Mouse (Mus musculus): ENCODE results near the gene Rbx1.
"Not testable (repeated sequence)": the region's sequence is repeated elsewhere in the genome, so short reads cannot be mapped to it uniquely, and the experiment has no call there.

Rbx1 gene

DNA sequence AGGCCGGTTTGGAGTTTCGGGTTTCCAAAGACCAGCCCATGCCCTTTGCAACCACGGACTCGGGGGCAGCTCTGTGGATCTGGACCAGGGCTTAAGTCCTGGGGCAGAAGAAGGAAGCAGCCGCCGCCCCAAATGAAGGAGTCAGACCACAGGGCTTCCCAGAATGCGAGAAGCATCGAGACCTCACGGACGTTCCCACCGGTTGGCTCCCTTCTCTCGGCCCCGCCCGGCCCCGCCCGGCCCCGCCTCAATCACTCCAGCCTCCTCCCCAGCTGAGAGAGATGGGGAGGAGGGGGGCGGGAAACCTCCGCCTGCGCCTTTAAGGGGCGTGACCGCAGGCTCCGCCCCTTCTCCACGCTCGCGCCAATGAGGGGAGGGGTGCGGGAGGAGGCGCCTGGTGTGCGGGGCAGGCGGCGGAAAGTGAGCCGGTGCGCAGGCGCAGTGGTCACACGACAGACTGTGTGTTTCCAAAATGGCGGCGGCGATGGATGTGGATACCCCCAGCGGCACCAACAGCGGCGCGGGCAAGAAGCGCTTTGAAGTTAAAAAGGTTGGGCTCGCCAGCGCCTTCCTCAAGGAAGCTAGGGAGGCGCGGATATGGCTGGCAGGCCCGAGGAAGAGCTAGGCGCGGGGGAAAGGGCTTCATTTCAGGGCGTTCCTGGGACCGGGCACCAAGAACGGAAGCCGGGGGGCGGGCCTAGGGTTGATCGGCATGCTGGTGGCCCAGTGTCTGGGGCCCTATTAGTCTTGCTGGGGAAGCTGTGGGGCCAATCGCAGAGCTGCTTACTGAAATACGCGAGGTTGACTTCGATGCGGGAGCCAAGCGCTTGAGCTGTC is at the start of gene Rbx1:
TSS of gene Rbx1 (plus strand) at position 396 of the 837 bp plus-strand sequence.
- peak; percentile 98 for DNase-seq (ENCODE audit: low spot score)

DNA sequence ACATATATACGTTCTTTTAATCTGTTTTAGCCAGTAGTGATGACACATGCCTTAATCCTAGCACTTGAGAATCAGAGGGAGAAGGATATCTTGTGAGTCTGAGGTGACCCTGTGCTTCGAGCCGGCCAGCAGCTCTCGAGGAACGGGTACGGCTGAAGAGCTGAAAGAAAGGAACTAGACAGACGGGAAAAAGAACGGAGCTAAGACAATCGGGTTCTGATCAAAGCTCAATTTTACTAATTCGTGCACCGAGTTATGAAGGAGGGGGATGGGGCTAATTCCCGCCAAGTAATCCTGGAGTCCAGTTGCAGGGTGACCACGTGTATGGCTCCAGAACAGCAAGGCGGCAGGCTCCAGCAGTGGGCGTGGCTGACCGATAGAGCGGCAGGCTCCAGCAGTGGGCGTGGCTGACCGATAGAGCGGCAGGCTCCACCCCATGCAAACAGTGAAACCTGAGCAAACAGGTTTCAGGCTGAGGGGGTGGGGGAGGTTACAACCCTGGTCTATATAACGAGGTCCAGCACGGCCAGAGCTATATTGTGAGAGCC is 49.3 kb upstream of the Rbx1 start:
- DNase-seq (ENCODE audit: low spot score) = peak; percentile 44

DNA sequence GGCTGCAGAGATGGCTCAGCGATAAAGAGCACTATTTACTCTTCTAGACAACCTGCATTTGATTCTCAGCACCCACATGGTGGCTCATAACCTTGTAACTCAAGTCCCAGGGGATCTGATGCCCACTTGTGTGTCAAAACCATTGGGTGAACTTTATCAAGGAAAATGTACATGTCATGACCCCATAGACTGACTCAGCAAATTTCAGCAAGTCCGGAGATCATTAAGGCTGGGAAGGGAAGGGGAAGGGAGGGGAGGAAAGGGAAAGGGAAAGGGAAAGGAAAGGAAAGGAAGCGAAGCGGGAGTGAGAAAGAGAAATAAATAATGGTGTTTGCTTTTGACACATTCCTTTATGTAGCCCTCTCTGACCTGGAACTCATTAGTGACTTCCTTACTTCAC is 48.0 kb upstream of the Rbx1 start:
- no peak for DNase-seq (ENCODE audit: low spot score)

DNA sequence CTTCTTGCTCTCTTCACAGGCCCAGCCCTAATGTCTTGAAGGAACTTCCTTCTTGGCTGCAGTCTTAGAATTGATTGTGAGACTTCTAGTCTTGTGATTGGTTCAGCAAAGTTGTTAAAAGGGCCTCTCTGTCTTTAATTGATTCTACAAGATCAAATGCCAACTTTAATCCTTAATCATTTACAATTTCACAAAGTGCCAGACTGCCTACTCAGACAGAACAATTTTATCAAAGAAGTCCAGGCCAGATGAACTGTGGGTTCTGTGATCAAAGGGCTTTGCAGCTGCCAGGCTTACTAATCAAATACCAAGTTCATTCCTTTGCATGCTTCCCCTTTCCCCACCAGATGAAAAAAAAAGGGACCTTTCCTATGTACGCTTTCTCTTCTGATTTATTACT is 44.6 kb upstream of the Rbx1 start:
- no peak for DNase-seq (ENCODE audit: low spot score)

DNA sequence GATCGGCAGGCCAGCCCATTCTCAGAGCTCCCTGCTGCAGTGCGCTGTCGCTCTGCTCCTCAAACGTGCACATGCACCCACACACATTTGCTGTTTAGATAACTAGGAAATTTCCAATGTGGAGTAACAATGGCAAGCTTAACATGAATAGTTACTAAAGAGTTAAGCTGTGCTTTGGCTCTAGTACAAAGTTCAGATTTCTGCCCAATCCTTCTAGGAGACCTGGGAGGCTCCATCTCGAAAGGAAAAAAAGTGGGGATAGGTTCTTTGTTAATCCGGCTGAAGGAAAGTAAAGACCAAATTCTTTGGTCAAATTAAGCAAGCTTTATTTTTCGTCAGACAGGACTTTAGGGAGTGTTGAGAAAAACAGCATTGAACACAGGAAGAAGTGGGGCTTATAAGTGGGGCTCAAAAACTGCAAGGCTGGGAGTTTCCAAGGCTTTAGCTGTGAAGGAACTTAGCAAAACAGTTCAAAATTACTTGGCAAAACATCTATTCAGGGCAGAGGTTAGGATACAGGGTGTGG is 43.9 kb upstream of the Rbx1 start:
- no peak for DNase-seq (ENCODE audit: low spot score)

DNA sequence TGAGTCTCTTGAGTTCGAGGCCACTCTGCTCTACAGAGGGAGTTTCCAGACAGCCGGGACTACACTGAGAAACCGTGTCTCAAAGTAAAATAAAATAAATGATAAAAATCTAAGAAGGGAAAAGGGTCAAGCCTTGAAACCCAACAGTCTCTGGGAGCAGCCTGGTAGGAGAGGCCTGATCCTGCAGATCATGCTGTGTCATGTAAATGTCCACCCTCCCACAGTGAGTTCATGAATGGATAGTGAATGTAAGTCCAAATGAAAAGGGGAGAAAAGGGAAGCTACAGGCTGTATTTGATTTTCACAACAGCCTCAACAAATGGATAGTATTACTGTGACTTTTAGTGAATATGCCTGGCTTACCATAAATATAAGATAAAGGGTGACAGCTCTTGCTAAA is 40.8 kb upstream of the Rbx1 start:
- no peak for DNase-seq (ENCODE audit: low spot score)

DNA sequence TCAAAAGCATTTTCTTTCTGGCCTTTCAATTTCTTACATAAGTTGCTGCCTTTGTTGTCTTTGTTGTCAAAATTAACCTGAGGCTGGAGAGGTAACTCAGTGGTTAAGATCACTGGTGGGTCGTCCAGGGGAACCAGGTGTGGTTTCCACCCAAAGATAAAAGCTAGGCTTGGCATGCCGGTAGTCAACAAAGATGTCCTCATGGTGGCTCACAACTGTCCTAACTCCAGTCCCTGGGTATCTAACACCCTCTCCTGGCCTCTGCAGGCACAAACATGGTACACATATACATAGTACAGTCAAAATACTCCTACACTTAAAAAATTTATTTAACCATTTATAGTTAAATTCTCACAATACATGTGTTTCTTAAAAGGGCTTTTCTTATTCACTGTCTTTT is 38.1 kb upstream of the Rbx1 start:
- no peak for DNase-seq (ENCODE audit: low spot score)

DNA sequence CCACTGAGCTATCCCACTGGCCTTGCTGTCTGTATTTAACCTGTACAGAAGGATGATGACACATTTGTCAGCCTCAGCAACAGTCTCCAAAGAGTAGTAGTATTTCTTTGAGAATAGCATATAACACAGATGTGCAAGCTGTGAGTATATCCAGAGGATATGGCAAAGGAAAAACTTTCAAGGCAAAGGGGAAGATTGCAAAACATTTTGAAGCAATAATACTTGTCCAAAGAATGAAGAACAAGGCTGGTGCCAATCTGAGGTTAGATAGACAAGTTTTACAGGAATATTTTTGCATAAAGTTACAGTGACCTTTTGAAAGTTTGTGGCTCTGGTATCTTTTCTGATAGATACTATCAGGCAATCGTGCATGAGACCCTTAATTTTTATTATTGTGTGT is 34.9 kb upstream of the Rbx1 start:
- no peak for DNase-seq (ENCODE audit: low spot score)

DNA sequence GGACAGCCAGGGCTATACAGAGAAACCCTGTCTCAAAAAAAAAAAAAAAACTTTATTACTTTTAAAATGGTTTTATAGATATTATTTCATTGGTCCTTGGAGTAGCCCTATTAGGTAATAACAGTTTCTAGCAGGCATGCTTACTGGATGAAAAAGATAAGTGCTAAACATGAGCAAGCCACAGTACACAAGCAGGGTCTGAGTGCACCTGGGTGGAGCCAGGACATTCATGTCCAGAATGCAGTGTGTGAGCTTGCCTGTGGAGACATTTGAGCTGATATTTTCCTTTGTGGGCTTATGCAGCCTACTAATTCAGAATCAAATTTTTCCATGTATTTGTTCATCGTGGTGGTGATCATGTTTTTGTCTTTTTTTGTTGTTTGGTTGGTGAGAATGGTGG is 27.8 kb upstream of the Rbx1 start:
- DNase-seq (ENCODE audit: low spot score) = no peak

DNA sequence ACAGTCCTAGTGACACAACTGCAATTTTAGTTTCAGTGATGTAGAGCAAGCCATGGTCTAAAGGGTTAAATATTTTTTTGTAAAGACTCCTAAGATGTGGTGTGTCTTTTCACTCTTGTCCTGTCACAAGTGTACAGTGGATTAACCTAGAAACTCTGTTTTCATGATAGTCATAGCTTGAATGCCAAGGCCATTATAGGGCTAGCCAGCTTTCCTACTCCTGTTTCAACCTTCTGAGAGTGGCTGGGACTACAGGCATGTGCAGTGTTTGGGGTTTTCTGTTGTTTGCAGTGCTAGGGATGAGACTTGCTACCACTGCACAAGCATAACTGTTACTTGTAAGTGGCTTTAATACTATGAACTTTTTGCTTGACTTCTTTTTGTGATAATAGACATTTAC is 26.9 kb upstream of the Rbx1 start:
- DNase-seq (ENCODE audit: low spot score) = no peak

DNA sequence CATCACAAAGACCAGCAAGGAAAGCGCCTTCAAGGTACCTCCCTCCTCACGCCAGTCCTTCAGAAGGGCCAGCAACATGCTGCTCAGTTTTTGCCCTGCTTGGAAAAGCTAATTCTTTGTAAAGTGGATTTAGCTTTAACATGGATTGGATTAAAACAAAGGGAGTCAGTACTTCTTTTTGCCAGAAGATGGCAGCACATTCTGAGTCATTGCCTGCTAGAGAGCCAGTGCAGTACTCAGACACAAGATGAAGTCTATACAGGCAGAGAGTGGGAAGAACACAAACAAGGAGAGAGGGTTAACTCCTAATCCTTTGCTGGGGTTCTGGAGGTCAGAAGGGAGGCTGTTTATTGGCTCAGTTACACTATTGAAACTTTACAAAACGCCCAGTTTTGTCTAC is 17.6 kb upstream of the Rbx1 start:
- DNase-seq (ENCODE audit: low spot score) = peak; percentile 71

DNA sequence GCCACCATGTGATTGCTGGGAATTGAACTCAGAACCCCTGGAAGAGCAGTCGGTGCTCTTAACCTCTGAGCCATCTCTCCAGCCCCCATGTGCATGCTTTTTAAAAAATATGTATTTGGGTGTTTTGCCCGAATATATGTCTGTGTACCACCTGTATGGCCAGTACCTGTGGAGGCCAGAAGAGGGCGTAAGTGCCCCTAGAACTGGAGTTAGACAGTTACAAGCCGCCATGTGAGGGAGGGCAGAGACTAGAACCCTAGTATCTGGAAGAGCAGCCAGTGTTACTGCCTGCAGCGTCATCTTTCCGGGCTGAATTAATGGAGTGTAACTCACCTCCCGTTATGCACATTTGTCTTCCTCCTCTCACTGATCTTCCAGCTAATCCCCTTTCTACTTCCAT is 4.6 kb upstream of the Rbx1 start:
- DNase-seq (ENCODE audit: low spot score) = no peak

DNA sequence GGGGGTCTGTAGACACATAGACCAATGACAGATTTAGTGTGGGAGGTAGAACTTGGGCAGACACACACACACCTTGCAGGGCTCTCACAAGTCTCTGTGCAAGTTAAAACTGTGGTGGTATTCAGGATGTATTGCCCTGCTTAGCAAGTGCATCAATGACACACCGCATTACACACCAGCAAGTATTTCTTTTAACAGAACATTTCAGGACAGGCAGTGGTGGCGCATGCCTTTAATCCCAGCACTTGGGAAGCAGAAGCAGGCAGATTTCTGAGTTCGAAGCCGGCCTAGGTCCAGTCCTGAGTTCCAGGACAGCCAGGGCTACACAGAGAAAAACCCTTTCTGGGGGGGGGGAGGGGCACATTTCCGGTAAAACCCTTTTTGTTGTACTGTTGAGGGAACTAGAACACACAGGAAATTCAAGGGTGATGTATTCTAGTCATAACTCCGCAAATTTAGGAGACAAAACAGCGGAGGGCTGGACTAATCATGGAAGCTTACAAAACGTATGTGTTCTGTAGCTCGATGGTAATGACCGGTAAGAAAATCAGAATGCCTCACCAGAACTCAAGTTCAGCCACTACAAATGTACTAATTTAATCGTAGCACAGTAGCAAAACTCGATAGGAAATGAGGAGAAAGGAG is 958 bp upstream of the Rbx1 start:
- DNase-seq (ENCODE audit: low spot score) = no peak

DNA sequence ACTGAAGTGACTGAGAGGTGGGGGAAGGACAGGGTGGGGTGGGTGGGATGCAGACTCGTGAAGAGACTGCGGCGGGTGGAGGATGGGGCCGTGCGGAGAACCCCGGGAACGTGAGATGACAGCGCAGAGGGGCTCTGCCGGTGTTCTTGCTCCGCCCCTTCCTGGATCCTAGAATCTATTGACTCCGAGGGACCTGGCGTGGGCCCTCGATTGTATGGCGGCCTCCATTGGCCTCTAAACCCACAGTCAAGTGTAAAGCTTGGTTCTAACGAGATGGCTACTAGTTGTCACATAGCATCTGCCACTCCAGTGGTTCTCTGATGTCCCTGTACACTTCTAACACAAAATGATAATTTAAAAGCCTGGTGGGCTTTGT is 630 bp downstream of the Rbx1 start:
- no peak for DNase-seq (ENCODE audit: low spot score)

DNA sequence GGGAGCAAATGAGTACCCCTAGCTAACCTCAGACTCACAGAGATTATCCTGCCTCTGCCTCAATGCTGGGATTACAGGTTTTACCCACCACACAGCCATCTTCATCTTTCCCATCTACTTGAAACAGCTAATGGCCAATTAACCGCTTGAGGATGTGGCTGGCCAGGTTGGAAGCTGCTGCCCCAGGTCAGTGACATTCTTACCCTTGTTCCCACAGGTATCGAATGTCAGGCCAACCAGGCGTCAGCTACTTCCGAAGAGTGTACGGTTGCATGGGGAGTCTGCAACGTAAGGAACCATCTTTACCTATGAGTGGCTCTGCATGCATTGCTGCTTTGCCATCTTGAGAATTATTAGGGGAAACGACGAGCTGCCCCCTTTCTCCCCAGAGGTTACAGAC is 4.6 kb downstream of the Rbx1 start:
- no peak for DNase-seq (ENCODE audit: low spot score)

DNA sequence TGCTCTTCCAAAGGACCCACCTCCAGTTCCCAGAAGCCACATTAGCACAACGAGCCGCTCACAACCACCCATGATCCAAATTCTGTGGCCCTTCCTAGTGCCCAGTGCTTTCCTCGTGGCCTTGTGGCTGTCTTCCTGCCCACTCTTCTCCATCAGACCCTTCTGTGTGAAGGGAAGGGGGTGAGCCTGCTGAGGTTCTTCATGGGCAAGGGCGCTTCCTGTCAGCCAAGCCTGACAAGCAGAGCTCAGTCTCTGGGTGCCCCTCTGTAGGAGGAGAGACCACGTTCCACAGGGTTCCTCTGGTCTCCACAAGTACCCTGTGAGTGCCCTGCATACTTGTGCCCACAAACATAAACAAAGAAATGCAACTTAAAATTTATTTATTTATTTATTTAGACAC is 6.2 kb downstream of the Rbx1 start:
- DNase-seq (ENCODE audit: low spot score) = no peak

DNA sequence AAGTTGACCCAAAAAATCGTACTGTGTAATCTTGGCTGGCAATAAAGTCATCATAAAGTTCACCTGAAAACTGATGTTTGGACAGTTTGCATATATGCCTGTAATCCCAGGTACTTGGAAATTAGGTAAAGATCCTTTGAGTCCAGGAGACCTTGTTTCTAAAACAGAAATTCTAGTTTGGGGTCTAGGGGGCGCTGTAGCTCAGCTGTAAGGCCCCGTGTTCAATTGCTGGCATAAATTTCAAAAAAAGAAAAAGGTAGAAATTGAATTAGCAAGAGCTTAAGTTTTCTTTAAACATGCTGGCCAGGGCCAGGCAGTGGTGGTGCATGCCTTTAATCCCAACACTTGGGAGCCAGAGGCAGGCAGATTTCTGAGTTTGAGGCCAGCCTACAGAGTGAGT is 9.6 kb downstream of the Rbx1 start:
- peak; percentile 32 for DNase-seq (ENCODE audit: low spot score)

DNA sequence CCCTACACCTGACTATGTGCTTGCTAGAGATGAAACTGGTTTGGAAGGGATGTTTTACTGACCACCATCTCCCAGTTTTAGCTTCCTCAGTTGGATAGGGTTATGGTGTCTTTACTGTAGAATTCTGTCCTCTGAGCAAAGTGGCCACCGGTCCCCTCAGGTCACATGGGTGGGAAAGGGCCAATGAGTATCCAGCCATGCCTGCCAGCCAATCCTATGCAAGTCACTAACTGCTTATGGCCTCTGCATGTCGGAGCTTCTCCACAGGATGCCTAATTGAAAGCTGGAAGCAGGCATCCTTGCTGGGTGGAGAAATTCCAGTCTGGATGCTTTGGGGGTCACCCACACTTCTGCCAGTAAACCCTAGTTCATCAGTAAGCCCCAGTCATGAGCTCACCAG is 10.5 kb downstream of the Rbx1 start:
- DNase-seq (ENCODE audit: low spot score) = peak; percentile 40

DNA sequence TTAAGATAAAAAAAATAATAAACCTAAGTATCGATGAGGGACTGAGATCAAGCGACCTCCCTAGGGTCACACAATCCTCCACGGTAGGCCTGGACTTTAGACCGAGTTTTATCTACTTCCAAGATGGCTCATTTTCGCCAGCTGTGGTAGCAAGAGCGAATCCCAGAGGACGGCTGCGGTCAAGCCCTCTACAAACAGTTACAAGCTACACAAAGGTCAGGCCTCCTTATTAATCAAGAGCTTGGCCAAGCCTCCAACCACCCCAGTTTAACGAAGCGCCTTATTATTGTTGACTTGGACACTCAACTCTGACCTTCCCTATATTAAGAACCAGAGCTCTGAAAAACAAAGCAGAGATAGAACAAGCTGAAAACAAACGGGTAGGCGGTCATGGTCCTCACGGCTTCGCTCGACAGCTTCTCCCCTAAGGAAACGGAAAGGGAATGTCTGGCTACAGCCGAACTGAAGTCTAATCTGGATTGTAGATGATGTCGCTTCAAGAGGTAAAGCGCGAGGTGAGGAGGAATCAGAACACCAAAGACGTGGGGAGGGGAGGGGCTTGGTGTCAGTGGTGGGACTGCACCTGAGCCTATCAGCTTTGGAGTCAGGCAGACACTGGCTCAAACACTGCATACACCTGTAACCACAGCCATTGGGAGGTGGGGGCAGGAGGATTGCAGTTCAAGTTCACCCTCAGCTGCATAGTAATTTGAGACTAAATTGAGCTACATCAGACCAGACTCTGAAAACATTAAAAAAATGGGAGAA is 13.5 kb downstream of the Rbx1 start:
- DNase-seq (ENCODE audit: low spot score) = no peak

DNA sequence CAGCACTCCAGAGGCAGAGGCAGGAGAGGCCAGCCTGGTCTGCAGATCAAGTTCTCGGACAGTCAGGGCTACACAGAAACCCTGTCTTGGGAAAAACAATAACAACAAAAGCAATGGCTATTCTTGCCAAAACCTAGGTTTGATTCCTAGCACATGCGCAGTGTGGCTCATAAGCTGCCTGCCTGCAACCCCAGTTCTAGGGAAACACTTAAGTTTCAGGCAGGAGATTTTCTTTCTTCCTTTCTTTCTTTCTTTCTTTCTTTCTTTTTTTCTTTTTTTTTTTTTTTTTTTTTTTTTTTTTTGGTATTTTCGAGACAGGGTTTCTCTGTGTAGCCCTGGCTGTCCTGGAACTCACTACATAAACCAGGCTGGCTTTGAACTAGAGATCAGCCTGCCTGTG is 14.2 kb downstream of the Rbx1 start:
- DNase-seq (ENCODE audit: low spot score) = not testable (repeated sequence)

DNA sequence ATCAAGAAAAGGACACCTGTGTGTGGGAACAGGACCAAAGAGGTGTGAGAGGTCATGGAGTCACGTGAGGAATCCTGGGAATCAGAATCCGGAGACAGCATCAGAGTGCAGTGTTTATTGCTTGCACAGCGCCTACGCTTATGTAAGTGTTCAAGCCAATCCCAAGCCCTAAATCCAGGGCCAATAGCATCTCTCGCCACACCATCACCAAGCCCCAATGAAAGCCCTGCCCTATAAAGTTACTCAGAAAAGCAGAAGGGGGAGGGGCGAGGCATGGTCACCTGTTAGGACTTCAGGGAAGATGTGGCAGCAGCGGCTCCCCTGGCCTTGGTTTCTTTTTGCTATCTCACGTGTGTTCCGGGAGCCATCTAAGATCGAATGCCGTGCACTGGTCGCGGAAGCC is 14.9 kb downstream of the Rbx1 start:
- DNase-seq (ENCODE audit: low spot score) = peak; percentile 57

DNA sequence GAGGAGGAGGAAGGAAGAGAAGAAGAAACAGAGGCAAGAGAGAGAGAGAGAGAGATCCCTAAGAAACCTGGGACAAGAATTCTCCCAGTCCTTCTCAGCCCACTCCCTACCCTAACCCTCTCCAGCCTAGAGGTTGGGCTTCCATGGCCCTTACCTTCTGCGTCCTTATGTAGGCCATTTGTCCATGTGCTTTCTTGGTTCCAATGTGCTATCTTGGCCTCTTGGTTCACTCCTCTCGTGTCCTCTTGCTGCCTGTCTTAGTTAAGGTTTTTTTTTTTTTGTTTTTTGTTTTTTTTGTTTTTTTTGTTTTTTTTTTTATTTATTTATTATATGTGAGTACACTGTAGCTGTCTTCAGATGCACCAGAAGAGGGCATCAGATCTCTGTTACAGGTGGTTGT is 16.9 kb downstream of the Rbx1 start:
- no peak for DNase-seq (ENCODE audit: low spot score)

DNA sequence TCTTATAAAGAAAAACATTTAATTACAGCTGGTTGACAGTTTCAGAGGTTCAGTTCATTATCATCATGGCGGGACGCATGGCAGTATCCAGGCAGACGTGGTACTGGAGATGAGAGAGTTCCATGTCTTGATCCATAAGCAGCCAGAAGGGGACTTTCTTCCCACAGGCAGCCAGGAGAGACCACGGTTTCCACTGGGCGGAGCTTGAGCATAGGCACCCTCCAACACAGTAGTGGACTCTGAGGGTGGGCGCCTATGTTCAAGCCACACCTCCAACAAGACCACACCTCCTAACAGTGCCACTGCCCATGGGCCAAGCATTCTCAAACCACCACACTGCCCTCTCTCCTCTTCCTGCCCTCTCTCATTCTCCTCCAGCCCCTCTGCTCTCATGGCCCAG is 17.6 kb downstream of the Rbx1 start:
- DNase-seq (ENCODE audit: low spot score) = no peak
